Mouse (Mus musculus) layer of hippocampus, postnatal 36 days (tissue): ENCODE data around the gene Leprot. TPM values are rescaled to one million over a fixed set of nuclear protein-coding genes. Genes with fewer than 3 reads are reported as not detected.
A peak's percentile ranks its signal among the peaks of the same experiment; 100 is the strongest.

Source experiments
- DNase-seq, 2 experiments: peaks; one replicate each; pipeline ENCODE4 v3.0.0; 2022
- total RNA-seq, 2 experiments: library from RNA; stranded (reverse); gene quantifications; 2 replicates each; pipeline ENCODE4 v1.2.3; 2021

Gene Leprot
- total RNA-seq = 10 to 100 TPM; 26.3 to 27.9 TPM

- DNase-seq = peak; percentile 100
Measured at GRCm38 (mm10) chr4:101647196-101647905, at the start of gene Leprot. TSS of gene Leprot (plus strand) at chr4:101647718.

DNA sequence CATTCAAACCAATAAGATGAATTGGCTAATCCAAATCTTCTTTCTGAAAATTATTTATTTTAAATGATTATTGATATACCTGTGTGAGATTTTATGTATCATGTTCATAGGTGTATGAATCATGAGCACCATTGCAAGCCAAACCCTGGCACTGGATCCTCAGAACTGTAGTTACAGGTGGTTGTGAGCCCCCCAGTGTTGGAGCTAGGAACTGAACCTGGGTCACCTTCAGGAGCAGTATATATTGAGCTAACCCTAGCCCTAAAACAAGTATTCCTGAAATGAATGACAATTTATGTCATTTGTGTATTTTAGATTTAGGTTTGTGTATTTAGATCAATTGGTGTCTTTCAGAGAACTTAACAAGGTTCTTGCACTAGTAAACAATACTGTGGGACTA, 45.8 kb upstream of the Leprot start:
- no peak for DNase-seq

DNA sequence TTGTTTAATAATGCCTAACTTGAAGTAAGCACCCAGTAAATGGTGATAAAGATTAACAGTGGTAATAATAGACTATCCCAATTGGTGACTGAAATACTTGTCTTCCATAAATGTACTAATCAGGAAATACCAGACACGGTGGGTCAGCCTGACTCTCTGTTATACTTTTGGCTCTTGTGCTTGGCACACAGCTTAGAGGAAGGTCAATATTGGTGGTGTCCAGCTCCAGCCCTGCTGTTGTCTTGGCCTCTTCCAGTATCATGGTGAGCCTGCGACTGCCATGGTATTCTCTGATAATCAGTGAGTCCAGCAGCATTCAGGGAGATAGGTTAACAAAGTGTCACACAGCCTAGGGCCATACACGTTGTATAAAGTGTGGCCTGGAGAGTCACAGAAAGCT, 43.9 kb upstream of the Leprot start:
- no peak for DNase-seq

DNA sequence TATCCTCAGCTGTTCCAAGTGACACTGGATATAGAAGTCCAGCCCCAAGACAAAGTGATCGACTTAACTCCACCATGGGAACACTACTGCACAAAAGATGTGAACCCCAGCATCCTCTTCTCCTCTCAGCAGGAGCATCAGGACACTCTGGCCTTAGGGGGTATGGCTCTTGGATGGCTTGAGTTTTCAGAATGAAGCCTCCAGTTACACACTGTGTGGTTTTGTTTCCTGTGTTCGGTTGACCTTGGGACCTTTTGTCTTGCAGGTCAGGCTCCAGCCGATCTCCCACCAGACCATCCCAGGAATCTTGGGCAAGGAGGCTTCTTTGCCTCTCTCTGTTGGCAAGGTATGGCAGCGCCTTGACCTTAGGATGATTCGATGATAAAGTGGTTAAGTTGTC, 31.0 kb upstream of the Leprot start:
- no peak for DNase-seq

- no peak for DNase-seq
Measured at GRCm38 (mm10) chr4:101617742-101618141, 29.8 kb upstream of the Leprot start.

GRCm38 (mm10) chr4:101620206-101620605, 27.3 kb upstream of the Leprot start:
- DNase-seq = no peak

DNA sequence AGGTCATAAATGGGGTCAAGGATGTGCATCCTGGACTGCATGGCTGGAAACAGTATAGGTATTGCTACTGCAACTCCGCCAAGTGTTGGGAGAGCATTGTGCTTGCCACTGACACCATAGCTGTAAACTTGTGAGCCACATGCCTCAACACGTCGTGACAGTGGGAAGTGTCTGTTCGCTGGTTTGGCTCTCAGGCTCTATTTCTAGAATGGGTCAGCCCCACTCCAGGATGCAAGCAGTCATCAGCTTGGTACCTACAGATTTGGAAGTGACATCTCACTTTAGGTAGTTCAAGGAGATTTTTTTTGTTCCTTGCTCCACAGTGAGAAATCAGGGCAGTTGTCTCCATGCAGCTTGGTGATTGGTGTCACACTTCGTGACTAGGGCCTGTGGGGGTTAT, 26.3 kb upstream of the Leprot start:
- no peak for DNase-seq

GRCm38 (mm10) chr4:101625278-101625677, 22.2 kb upstream of the Leprot start:
- no peak for DNase-seq

DNA sequence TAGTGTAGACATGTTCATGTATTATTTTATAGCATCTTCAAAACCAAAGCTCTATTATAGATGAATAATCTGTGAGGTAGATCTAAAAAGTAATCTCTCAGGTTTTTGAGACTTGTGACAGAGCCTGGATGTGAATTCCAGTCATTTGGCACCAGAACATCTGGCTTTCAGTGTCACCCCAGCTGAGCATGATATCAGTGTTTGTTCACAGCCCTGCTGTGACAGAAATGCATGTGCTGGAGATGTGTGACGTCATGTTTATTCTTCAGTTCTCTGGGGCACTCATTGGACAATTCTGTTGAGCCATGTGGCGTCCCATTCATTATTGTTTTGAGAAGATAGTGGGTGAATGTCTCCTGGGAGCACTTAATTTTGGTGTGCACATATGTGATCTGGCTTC, 11.9 kb upstream of the Leprot start:
- DNase-seq = no peak

- DNase-seq = no peak
Measured at GRCm38 (mm10) chr4:101637472-101637871, 10.0 kb upstream of the Leprot start.

- DNase-seq = no peak
Measured at GRCm38 (mm10) chr4:101640631-101641030, 6.9 kb upstream of the Leprot start.

DNA sequence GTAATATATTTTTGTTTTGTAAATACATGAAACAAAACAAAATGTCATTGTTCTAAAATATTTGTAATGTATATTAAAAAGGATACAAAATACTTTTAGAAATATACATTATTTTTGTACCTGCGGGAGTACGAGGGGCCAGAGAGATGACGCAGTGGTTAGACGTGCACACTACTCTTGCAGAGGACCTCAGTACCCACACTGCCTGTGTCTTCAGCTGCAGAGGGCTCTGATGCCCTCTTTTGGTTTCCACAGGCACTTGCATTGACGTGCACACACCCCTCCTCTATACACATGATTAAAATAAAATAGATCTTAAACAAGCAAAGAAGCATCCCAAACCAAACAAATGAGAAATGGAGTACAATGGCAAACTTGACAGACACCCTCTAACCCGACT, 4.8 kb upstream of the Leprot start:
- no peak for DNase-seq

GRCm38 (mm10) chr4:101643216-101643615, 4.3 kb upstream of the Leprot start:
- no peak for DNase-seq

DNA sequence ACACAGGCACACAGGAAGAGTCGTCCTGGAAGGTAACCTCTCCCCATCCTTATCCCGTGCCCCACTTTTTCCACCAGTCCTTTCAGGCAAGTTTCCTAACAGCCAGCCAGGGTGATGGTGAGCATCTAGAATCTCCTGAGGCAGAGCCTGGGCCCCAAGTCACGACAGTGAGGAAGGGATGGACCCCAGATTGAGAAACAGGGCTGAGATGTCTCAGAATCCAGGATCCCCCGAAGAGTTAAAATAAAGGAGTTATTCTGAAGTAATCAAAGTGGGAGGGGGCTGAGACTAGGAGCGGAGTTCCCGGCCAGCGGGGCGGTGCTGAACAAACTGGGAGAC, 692 bp upstream of the Leprot start:
- DNase-seq = no peak

GRCm38 (mm10) chr4:101647976-101648642, 591 bp downstream of the Leprot start:
- DNase-seq = no peak

DNA sequence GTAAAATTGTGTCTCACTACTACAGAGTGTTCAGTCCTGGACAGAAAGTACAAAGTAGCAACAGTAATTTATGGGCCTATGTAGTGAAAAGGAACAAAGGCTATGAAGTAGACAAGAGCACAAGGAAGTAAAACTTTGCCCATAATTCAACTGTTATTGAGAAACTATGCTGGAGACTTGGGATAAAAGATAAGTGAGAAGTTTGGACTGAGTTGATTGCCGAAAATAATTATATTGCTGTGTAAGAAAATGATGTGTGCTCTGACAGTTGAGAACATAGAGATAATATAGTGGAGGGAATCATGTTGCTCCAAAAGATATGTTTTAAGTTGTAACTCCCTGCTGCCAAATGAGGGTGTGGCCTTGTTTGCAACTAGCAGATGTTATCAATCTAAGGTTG, 1.2 kb downstream of the Leprot start:
- DNase-seq = no peak

DNA sequence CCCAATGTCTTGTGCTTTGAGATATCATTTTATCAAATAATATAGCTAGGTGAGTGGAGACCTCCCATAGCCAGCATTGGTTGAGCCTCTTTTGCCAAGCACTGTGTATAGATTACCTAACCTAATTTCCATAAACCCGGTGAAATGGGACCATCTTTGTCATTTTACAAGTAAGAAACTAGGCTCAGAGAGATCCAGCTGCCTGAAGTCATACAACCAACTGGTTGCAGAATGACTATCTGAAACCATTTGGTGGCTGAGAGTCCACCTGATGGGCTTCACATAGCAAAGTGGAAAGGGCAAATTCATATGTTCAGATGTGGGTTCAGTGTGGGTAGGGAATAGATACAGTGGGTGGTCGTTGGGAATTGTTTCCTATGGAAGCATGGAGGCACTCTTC, 3.4 kb downstream of the Leprot start:
- DNase-seq = no peak

GRCm38 (mm10) chr4:101654256-101654655, 6.7 kb downstream of the Leprot start:
- no peak for DNase-seq

DNA sequence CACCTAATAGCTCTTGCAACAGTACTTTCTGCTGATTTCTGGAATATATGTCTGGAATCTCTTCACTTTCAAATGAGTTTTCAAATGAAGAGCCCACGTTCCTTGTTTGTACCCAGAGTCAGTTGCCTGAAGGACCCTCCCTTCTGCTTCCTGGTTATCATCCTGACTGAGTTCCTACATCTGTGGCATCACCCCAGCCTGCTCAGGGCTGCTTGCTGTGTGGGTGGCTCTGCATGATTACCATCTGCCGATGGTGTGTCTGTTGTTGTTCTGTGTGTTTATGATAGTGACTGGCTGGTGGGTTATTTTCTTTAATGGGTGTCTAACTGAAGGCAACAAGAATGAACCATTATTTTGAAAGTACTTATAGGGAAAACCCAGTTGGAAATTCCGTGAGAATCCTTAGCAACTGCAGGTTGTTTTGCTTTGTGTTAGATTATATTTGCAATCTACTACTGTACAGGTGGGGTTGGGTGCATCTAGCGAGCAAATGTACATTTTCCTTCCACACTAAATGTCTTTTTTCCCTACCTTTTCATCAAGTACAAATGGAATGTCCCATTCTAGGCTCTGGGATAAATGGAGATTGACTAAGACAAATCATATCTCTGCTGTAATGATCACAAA, 7.4 kb downstream of the Leprot start:
- peak in 1 of 2 experiments; percentile 39 for DNase-seq

DNA sequence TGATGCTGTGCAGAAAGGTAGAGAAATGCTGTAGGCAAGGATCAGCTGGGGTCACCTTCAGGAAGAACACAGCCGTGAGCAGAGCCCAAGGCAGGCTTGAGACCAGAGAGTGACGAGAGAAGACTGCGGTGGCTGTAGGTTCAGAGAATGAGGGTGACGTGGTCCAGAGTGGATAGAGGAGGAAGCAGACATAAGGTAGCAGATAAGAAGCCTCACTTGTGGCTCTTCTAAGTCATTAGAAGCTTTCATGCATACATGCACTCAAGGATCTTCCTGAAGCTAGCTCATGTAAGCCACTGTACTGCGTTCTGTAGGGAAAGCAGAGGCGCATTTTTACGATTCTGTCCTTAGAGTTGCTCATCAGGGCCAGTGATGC, 7.9 kb downstream of the Leprot start:
- no peak for DNase-seq

DNA sequence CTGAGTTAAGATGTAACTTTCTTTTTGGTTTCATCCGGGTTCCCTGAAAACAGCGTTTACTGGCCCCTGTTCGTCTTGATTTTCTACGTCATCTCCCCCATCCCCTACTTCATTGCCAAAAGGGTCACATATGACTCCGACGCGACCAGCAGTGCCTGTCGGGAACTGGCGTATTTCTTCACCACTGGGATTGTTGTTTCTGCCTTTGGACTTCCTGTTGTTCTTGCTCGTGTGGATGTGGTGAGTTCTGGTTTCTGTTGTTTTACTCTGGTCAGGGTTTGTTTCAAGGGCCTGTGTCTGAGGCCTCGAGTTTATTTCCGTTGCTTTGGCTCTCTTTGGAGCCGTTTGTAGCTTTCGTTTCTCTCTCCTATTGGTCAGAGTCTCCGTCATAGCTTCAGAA, 8.5 kb downstream of the Leprot start:
- DNase-seq = no peak

- no peak for DNase-seq
Measured at GRCm38 (mm10) chr4:101656956-101657570, 9.5 kb downstream of the Leprot start.

DNA sequence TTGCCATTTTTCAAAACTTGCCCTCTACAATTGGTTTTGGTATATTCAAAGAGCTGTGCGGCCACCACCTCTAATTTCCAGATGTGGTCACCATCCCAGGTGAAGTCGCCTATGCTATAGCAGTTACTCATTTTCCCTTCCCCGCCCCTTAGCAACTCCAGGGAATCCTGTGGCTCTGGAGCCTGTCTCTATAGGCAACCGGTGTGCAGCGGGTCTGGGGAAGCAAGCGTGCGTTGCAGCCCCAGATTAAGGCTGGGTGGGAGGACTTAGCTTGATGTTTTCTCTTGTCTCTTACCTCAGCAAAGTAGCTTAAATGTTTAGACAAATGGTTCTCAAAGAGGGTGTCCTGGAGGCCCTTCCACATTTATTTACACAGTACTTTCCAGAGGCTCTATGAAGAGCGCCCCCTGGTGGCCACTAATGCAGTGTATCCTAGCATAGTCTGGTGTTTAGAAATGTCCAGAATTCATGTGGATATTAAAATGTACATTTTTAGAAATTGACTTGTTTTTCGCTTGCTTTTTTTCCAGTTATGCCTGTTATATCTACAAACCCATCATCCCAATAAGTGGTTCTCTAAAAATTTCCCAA, 16.7 kb downstream of the Leprot start:
- DNase-seq = no peak
